ENCODE assay signal across 14 mouse cellular contexts in the genomic region with DNA sequence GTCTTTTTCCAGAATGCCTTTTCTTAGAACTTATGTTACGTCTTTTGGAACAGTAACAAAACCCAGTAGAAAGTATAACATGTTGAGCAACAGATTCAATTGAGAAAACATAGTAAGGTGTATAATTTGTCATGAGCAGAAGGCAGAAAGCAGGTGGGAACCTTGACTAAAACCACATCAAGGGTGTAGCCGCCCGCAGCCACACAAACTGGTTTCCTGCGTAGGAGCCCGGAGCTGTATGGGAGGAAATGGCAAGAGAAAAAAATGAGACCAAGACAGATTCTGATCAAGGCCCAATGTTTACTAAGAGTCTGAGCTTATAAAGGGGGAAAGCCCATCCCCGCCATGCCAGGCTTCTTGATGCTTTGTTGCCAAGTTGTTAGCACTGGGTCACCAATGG. TPM values are rescaled to one million over a fixed set of nuclear protein-coding genes. Genes with fewer than 3 reads are reported as not detected.
A peak's percentile ranks its signal among the peaks of the same experiment; 100 is the strongest.
DNase-seq lines count a peak whose midpoint lies in the region; ATAC-seq and TF ChIP-seq lines count a peak whose summit lies in the region.
"Had no signal": no experiment of that assay in that cellular context is flagged by ENCODE, and none has a peak within 500 bp of the region (broad histone marks: within the 10 kb centered on the region; RNA-seq: fewer than 3 reads in every experiment).

No protein-coding gene starts in this region.

- peak; percentile 2 for DNase-seq in lung, postnatal 36 days
- no peak for DNase-seq in lung, adult 18-20 months
- DNase-seq in spleen, adult 2 months (ENCODE audit: low read depth in 1 of 2, low spot score in 2 of 2): peak; percentile 33 to 62
- DNase-seq in thymus, postnatal 36 days: peak; percentile 81 to 86
- no peak for DNase-seq in left cerebral cortex, adult 2 months (ENCODE audit: extremely low spot score in 1 of 2, low spot score in 2 of 2)
- no peak for DNase-seq in layer of hippocampus, adult 9-11 months
- DNase-seq: cerebellum, postnatal 25 days; gastrocnemius, postnatal 25 days; lung, adult 2 months had no signal

- no peaks in the 10 kb centered on the region for H3K27me3 ChIP-seq in spleen, adult 2 months (ENCODE audit: control insufficient read depth, insufficient read depth, low read length)
- H3K27me3 ChIP-seq: embryonic facial prominence, embryonic 12.5 days; kidney, embryonic 15.5 days; limb, embryonic 15.5 days had no signal

- intact Hi-C loops in left cerebral cortex, adult 2 months (cut with DNase I): no loop called here

- no peak overlapping the region for H3K4me3 ChIP-seq in spleen, adult 2 months (ENCODE audit: extremely low read depth, insufficient read depth, insufficient read length)
- H3K4me3 ChIP-seq in left cerebral cortex, adult 2 months: no peak overlapping the region
- H3K4me3 ChIP-seq: embryonic facial prominence, embryonic 12.5 days; kidney, embryonic 15.5 days; limb, embryonic 15.5 days had no signal

- TF ChIP-seq CTCF in spleen, adult 2 months (IDR thresholded peaks at IDR 0.05; ENCODE audit: extremely low read depth, insufficient read depth, insufficient read length, insufficient replicate concordance): no peak
- no peak for TF ChIP-seq CTCF in left cerebral cortex, adult 2 months (IDR thresholded peaks at IDR 0.05)

- WGBS in spleen, adult 2 months: 8% methylated on average over 6 of the region's 6 CpGs

- no peak overlapping the region for H3K27ac ChIP-seq in spleen, adult 2 months (ENCODE audit: insufficient read depth, low read length)
- no peak overlapping the region for H3K27ac ChIP-seq in left cerebral cortex, adult 2 months
- H3K27ac ChIP-seq: embryonic facial prominence, embryonic 12.5 days; kidney, embryonic 15.5 days; limb, embryonic 15.5 days had no signal

- no peaks in the 10 kb centered on the region for H3K36me3 ChIP-seq in spleen, adult 2 months (ENCODE audit: control insufficient read depth, insufficient read depth, low read length)
- H3K36me3 ChIP-seq: embryonic facial prominence, embryonic 12.5 days; kidney, embryonic 15.5 days; limb, embryonic 15.5 days had no signal

- peak; percentile 99 for ATAC-seq in activated CD4-positive, CD25-positive, alpha-beta regulatory T cell, adult 4 months
- ATAC-seq in frontal cortex, adult (ENCODE audit: low TSS enrichment): no peak

- peaks cover 3% of the 10 kb centered on the region; the same call in 1 of the 2 replicates for H3K4me1 ChIP-seq in spleen, adult 2 months (ENCODE audit: control insufficient read depth, insufficient read depth, insufficient read length)
- H3K4me1 ChIP-seq: embryonic facial prominence, embryonic 12.5 days; kidney, embryonic 15.5 days; limb, embryonic 15.5 days had no signal

- TF ChIP-seq POLR2A in spleen, adult 2 months (IDR thresholded peaks at IDR 0.05; ENCODE audit: low read depth, low read length): no peak

RNA-seq across cellular contexts. Expression of a gene that starts 32.0 kb away (rescaled TPM):
- polyA plus RNA-seq in activated CD4-positive, CD25-positive, alpha-beta regulatory T cell, adult 4 months (2017; shearing (Covaris generic)): not detected
- 0.06 and 0.07 TPM in 2 replicates for polyA plus RNA-seq in spleen, adult 2 months (2012; rRNA removed)
- total RNA-seq in left cerebral cortex, adult 2 months (2021): 10 to 100 TPM in 1 of 2 experiments, 1 to 10 TPM in 1; 9.9 to 15.1 TPM

Comparison
In these comparisons a context has a peak if more than half of its experiments do, and no peak if none do; other contexts are left out.
1. DNase-seq: peak in lung, postnatal 36 days (single experiment), spleen, adult 2 months (2 of 2) and thymus, postnatal 36 days (2 of 2); none in lung, adult 18-20 months (0 of 2), left cerebral cortex, adult 2 months (0 of 2) and layer of hippocampus, adult 9-11 months (single experiment).